Mouse (Mus musculus): ENCODE measurements around the gene Usp48. TPM values are rescaled to one million over a fixed set of nuclear protein-coding genes. Genes with fewer than 3 reads are reported as not detected.

The Usp48 gene
- total RNA-seq, 1 experiment from 2014 or later = 95.5 TPM

DNA sequence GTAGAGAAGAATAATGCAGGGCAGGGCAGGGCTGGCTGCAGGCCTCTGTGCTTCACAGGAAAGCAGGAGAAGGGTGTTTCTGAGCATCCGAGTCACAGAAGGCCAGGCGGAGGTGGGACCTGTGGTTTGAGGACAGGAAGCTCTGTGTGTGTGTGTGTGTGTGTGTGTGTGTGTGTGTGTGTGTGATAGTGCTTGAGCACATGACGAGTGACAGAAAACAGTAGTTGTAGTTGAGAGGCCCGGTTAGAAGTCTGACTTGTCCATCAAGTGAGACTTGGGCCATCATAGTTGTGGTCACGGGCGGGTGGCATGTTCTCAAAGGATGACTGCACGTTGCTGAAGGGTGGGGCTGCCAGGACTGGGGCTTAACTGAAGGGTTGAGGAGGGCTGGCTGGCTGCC, 16.1 kb downstream of the Usp48 start:
- no peak for DNase-seq

DNA sequence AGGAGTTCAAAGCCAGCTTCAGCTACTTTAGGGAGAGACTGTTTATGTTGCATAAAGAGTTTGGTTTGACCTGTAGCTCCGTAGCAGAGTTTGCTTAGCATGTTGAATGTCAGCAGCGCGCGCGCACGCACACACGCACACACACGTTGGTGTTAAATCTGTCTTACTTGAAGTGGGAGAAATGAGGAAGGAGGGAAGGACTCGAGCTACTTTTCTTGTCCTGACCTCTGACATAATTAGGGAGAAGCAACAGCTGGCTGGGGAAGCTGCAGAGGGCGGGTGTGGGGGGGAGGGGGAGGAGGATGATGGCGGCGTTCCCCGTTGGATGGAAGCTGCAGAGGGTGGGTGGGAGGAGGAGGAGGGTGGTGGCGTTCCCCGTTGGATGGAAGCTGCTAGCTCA, 16.7 kb downstream of the Usp48 start:
- DNase-seq = no peak

DNA sequence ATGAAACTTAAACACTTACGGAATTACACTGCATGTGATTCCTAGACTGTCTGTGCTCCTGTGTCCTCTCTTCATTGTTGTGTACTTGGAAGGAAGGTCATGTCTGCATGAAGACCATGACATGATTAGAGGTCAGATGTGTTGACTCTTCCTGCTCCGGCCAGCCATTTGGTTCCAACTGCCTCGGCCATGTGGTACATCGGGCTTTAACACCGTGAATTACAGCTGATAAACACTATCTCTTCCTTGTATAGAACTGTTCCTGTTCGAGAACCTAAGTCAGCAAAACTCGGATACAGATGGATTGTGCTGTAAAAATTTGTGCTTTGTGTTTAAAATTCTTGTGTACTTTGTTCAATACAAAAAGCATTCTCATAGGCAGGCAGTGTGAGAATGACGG, 29.3 kb downstream of the Usp48 start:
- no peak for DNase-seq

DNA sequence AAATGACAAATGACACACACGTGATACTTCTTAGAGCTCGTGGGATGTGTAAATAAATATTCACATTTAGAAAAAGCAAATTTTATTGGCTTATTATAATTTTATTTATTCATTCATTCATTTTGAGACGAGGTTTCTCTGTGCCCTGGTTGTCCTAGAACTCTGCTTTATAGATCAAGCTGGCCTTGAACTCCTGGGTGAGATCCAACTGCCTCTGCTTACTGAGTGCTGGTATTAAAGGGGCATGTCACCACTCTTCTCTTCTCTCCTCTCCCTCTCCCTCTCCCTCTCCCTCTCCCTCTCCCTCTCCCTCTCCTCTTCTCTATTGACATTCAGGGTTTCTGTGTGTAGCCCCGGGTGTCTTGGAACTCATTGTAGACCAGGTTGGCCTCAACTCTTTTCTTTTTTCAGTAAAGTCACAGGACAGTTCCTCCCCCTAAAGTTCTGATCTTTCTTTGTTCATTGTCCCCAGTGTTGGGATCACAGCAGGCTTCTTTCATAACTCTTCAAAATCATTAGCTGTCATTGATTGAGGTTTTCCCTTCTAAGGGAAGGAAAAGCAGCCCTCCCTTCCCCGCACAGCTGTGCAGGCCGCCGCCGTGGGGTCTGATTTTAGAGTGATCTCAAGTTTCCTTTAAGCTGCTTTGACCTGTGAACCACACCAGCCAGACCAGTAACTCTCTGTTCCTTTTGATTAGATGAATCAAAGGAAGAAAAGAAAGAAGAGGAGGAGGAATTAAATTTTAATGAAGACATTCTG, 34.1 kb downstream of the Usp48 start:
- peak; percentile 41 for DNase-seq

DNA sequence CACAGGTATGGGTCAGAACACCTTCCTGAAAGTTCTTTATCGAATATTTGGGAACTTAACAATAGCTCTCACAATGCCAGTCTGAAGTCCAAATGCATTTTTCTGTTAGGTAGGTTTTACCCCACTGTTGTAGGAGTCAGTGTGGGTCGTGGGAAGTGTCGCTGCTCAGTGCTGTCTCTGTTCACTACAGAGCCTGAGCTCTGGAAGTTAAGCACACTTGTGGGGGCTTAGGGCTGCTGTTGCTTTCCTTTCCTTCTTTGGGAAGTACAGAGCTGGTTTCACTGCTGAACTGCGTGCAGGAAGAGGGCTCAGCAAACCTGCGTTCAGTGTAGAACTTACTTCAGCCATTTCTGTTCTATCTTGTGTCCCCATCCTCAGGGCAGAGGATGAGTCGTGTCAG, 34.8 kb downstream of the Usp48 start:
- no peak for DNase-seq

DNA sequence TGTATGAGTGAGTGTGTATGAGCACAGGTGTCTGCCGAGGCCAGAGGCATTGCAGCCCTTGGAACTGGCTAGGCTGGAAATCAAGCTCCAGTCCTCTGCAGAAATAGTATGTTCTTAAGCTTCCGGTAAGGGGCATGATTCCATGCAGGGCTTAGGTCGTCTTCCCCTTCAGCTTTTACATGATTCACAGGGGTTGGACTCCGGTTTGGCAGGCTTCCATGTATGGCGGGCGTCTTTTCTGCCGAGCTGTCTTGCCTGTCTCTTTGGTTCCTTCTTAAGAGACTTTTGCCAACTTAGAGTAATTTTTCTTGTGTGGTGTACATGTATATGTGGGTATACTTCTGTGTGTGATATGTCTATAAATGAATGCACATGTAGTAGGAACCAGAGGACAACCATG, 35.8 kb downstream of the Usp48 start:
- DNase-seq = peak; percentile 72

DNA sequence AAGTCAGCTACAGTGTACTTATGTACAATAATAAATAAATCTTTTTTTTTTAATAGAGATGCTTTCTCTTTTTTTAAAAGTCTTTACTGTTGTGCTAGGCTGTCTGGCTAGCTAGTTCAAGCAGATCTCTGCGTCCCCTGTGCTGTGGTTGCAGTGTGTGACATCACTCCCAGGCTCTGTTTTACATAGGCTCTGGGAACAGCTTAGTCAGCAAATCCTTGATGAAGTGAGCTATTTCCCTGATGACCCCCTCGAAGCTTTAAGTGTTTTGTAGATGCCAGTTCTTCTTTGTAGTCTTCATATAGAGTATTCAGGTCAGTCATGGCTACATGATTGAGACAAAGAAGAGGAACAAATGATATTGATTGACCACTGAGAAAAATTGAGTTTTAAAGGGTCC, 36.6 kb downstream of the Usp48 start:
- DNase-seq = no peak

DNA sequence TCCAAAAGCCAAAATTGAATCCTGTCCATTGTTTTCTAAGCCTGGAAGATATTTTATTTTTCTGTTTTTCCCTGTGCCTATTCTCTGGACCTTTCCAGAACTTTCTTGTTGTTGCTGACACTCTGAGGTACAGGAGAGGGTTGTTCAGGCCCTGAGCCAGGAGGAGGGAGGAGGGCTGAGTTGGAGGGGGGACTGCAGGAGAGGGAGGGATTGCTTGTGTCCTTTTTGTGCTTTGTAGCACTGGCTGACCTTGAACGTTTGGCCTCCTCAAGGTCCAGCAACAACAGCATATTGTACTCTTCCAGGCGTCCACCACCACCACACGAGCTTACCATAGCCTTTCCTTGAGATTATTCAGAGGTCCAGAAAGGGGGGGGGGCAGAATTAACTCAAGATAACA, 38.0 kb downstream of the Usp48 start:
- peak; percentile 83 for DNase-seq

DNA sequence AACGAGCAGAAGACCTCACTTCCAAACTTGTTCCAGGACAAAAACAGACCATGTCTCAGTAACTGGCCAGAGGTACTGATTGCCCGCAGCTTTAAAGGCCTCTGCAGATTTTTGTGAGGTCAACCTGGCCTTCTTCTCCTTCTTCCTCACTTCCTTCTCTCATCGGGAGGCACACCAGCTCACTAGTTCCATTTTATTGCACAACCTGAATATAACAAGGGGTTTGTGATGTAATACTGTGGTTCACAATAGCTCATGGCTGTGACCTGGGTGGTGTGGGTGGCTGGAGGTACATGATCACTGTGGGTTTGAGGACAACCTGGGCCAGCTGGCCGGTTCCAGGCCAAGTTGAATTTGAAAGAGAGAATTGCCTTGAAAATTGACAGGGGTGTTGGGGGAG, 39.8 kb downstream of the Usp48 start:
- DNase-seq = no peak

DNA sequence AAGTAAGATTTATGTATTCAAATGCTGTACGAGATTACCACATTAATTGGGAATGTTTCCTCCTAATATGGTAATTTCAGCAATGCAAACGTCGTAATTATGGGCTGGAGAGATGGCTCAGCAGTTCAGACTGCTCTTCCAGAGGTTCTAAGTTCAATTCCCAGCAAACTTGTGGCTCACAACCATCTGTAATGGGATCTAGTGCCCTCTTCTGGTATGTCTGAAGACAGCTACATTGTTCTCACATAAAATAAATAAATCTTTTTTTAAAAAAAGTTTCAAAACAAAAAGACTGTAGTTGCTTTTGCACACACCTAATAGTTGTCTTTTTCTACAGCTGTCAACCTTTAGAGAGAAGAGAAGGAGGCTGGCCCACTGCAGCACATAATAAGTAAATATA, 43.0 kb downstream of the Usp48 start:
- DNase-seq = no peak

DNA sequence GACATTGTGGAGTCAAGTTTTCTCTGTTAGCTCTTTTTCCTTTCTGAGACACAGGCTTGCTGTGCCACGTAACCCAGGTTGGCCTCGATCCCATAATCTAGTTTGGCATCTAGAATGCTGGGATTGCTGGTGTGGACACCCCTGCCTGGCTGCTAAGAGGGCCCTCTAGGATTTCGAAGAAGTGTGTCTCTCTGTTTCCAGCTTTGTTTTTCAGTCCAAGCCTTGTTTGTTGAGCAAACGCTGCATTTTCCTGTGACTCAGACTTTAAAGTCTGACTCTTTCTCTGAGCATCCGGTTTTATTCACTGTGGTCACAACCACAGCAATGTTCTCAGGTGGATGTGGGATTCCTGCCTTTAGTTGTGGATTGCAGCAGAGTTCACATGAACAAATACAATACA, 48.0 kb downstream of the Usp48 start:
- peak; percentile 60 for DNase-seq

DNA sequence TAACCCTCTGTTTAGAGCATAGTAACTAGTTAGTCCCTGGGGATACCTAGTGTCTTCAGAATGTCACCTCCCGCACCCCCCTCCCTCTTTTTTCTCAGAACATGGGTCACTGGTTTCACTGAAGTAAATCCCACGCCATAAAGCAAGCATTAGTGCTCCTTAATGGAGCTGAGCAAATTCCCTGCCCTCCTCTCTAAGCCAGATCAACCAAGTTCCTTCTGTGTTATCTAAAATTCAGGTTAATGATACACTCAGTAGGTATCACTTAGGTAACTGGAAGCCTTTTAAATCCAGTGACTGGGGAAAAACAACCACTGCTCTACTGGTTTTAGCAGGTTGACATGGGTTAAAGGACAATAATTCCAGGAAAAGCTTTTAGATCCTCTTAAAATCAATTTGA, 48.5 kb downstream of the Usp48 start:
- DNase-seq = no peak

DNA sequence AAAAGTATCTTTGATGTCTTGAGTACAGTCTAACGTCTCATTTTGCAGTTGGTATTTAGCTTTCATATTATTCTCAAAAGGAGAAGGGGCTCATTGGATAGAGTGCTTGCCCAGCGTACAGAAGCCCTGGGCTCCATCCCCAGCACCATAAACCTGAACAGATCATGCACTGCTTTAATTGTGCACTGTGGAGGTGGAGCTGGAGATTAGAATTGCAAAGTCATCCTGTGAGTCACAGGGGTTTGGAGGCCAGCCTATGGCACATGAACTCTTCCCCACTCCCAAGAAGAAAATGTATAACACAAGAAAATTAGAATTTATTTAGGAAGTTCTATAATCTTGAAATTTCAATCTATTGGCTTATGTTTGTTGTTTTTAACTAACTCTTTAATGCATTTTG, 49.9 kb downstream of the Usp48 start:
- no peak for DNase-seq

DNA sequence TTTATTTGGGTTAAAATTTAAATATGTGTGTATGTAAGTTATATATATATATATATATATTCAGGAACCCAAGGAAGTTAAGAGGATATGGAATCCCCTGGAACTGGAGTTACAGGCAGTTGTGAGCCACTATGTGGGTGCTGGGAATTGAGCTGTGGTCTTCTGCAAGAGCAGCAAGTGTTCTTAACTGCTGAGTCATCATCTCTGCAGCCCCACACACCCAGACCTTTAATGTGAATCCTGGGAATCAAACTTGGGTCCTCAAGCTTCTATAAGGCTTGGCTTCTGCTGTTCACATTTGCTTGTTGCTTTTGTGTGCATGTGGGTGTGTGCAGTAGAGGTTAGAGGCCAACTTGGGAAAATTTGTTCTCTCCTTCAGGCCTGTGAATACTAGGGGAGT, 52.7 kb downstream of the Usp48 start:
- no peak for DNase-seq

DNA sequence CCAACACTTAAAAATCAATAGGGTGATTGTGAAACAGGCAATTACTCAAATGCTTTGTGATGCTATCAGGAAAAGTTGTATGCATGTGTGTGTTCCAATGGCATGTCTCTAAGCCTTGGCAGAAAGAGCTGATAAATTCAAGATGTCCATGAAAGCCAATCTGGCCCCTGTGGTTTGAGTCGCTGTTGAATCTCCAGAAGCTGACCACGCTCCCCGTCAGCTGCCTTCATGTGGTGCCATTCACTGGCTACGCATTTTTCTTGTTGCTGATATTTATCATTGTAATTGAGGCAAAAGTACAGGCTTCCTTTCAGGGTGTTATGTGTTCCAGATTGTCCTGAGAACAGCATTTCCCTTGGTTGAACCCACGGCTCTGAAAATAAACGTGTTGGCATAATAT, 54.1 kb downstream of the Usp48 start:
- no peak for DNase-seq

DNA sequence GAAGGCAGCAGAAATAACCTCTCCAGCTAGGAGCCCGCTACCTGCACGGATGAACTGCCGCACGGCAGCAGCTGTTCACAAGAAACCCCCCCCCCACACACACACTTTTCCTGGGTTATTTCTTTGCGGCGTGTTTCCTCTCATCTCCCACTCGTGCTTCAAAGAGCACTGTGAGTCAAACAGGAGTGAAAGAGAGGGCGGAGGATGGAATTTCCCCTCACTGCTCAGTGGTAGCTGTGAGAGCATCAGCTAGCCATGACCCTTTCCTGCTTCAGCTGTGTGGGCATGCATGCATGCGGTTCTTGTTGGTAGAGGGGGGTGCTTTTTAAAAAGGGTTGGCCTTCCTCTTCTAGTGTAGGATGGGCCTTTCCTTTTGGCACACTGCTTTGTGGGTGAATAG, 54.7 kb downstream of the Usp48 start:
- no peak for DNase-seq

DNA sequence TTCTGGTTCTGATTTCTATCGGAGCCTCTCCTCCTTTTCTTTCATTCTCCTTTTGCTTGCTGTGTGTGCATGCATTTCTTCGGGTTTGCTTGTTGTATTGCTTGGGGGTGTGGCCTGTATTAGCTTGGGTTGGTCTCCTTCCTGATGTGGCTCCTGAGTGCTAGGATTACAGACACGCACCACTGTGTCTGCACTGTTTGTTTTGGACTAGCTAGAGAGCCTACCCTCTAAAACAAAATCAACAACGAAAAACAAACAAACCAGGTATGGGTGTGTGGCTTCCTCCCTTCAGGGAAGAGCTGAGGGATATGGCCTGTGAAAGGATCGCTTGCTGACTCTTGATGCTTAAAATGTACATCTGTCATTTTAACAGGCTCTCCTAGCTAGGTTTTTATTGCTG, 57.4 kb downstream of the Usp48 start:
- DNase-seq = no peak

DNA sequence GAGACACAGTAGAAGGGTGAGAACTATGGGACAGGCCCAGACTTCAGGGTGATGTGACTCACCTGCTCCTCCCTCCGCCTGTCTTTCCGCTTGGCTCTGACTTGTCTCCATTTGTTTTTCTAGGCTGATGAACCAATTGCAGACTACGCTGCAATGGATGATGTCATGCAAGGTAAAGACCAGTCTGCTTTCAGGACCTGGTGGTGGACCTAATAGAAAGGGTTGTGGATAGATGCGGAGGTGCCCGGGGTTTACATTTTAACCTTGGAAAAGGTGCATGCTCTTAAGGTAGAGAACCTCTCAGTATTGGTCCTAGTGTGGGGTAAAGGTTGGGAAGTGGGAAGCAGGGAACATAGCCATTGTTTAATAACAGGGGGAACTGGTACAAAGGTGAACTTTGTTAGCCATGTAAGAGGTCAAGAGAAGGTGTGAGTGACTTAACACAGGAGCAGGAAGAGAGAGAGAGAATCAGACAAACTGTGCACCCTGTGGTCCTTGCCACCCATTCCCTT, 59.3 kb downstream of the Usp48 start:
- no peak for DNase-seq

DNA sequence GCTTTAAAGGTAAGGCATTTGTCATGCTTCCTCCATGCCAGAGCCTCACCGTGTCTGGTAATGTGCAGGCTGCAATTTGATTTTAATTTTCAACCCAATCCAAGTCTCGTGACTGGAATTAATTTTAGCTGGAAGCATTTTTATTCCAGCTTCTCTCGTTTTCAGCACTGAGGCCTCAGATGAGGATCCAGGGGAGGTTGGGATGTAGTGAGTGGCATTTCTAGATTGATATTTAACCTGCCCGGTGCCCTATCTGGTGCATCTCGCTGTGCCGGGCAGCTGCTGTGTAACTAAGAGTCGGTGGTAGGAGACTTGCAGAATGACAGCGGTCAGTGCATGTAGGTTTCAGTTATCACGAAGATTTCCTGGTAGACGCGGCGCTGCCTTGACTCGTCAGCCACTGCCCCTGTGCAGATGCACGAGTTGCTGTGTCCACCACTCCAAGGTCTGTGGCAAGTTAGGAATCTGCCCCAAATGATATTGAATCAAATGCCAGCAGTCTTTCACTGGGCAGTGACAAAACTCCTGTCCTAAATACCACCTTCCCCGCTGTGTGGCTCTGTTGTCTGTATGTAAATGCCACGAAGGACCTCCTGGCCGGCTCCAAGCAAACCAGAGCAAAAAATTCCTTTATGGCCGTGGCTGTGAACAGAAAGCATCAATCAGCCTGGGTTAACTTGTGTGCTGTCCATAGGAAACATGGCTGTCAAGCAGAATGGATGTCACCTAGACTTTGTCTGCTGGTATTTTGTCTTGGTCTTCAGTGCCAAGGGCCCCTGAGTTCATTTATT, 61.9 kb downstream of the Usp48 start:
- DNase-seq = no peak

DNA sequence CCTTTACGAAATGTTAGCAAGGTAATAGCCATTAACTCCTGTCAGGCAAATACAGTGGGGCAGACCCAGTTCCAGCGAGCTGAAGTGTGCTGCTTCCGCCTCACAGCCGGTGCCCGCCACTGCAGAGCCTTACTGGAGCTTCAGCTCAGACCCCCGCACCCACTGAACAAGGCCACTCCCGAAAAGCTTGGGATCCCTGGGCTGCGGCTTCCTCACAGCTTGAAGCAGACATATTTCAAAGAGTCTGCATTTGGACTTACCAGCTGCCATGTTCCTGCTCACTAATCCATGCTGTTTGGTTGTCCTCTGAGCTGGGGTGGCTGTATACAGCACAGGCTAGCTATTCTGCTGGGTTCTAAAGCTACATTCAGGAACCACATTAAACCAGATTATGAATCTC, 64.1 kb downstream of the Usp48 start:
- DNase-seq = no peak

DNA sequence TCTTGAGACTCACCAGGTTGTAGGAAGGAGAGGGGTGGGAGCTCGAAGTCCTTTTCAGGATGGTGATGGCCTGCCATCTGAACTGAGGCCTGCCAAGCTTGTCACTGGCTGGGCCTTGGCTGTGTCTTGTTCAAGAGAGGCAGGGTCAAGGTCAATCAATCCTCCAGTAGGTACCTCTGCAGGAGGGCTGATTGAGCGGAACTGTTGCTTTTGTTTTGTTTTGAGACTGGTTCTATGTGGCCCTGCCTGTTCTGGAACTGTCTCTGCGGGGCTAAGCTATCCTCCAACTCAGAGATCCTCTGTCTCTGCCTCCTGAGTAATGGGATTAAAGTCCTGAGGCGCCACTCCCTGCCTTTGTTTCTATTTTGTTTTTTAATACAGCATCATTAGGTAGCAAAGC, 66.0 kb downstream of the Usp48 start:
- DNase-seq = no peak

DNA sequence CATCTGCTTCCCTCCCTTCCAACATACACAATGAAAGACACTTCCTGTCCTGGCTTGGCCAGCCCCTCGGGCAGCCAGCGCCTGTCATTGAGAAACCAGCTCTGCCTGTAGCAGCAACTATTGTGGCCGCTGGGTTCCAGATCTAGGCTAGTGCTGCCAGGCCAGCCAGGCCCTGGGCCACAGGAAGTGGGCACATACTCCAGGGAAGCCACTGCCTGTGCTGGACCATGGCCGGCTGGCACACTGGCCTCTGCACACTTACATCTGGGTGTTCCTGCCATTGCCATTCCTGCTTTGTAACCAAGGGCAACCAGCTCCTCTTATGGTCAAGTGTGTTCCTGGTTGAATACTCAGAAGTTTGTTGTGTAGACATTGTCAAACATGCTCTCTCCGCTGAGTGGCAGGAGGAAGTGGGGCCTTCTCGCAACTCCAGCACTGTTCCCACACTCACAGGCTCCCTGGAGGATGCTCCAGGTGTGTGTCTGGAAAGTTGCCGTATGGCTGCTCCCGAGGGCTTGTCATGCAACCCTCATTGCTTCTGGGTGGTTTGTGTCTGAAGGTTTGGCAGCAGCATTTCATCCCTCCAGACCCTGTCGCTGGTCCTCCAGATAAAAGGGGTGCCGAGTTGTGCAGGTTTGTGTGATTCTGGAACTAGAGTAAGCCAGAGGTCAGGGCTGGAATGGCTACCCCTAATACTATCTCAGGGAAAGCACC, 67.0 kb downstream of the Usp48 start:
- peak; percentile 58 for DNase-seq

DNA sequence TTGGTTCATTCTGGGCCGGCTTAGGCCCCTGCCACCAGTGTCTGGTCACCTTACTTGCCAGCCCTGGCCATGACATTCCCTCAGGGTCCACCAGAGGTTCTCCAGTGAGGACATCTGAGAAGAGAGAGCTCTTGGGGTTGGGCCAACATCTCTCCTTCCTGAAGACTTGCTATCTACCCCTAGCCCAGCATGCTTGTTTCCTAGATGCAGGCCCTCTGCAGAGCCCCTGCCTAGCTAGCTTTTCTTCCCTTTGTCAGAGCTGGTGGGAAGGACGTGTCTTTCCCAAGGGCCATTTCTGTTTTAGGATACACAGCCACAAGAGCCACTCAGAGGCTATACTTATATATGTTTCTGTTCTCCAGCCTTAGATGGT, 67.5 kb downstream of the Usp48 start:
- no peak for DNase-seq
